Mouse (Mus musculus): Measurements from ENCODE around the gene Map3k5. TPM values are rescaled to one million over a fixed set of nuclear protein-coding genes. Genes with fewer than 3 reads are reported as not detected.

The Map3k5 gene
- total RNA-seq, 2 experiments from 2014 or later: 4.9 to 9.5 TPM

DNA sequence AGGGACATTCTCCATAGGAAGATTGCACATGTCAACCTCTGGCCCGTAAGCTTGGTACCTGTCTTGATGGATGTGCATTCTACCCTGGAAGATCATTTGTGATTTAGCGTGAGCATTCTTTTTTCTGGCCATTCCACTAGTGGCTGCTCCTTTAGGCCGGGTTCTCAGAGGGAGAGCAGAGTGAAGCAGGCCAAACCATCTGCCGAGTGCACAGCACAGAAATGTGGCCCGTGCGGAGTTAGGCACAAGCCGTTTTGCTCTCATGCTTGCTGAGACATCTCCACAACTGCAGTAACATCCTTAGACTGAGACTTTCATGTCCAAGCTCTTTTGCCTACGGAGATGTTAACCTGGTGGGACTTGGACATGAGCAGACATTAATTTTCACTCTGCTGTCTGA lies 107.8 kb downstream of the Map3k5 start:
- no peak for DNase-seq (ENCODE audit: low spot score in 2 of 2)

DNA sequence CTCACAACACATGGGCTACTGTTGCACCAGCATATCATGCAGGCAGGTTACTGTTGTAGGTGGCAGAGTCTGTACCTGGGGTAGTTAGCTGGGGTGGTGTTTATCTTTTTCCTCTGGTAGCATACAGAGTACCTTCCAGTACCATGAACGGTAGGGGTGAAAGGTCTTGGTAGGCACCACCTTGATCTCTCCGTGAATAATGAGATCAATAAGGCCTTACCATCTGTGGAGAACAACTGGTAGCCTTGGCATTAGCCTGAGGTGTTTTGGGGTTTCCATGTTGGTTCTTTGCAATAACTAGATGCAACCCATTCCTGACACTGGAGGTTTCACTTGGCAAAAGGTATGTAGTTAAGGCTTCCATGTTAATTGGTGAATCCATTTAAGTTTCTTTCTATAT lies 109.8 kb downstream of the Map3k5 start:
- no peak for DNase-seq (ENCODE audit: low spot score in 2 of 2)

DNA sequence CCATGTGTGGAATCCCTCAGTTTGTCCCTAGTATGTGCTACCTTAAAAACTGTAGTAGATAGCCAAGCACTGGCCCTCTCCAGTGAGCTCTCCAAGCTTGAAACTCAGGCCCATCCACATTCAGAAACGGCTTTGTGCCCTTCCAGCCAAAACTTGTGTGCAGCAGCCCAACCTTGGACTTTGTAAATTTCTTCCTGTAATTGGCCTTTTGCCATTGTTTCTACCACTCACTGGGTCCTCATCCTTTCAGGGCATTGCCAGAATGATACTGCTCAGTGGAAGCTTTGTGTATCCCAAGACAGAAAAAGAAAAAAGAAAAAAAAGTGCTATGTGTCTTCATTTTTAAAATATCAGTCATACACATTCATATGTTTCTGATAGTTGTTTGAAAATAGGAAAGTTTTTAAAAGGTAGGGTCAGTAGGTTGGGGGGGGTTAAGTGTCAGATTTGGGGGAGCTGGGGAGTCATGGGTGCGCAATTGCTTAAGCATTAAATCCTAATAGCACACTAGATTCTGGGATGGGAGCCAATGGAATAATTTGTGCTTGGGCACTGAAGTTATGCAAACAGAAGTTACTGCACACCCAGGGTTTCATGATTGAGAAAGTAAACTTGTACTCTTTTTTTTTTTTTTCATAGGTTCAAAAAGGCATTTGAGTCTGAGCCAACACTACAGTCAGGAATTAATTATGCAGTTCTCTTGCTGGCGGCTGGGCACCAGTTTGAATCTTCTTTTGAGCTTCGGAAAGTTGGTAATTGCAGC lies 111.6 kb downstream of the Map3k5 start:
- DNase-seq (ENCODE audit: low spot score in 2 of 2): no peak

DNA sequence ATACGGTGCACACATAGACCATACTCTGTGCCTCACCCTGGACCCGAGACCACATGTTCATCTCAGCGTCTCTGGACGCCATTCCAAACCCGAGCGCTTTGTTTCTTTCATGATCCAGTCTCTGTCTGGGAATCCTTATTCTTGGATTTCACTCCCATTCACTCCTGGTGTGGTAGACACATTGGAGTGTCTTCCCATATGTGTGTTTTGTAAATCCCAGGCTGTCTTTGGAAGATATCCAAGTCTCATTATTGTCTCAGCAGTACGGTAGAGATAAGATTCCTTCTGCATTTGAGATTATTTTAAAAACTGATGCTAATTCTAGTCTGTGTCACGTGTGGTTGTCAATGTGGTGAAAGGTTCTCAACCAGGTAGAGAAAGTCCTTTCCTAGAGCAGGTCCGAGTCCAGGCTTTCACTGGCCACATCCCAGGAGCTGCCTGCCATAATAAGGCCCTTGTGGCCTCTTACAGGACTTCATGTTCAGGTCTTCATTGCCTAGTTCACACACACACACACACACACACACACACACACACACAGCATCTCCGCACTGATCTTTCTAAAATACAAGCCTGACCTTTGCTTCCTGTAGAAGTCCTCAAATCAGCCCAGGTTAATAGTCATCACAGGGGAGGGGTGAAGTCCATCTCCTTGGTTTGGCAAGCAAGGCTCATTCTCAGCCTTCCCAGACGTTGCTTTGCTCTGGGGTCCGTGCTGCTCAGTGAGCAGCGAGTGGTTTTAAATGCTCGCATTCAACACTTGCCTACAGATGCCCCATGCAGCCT lies 122.8 kb downstream of the Map3k5 start:
- no peak for DNase-seq (ENCODE audit: low spot score in 2 of 2)

DNA sequence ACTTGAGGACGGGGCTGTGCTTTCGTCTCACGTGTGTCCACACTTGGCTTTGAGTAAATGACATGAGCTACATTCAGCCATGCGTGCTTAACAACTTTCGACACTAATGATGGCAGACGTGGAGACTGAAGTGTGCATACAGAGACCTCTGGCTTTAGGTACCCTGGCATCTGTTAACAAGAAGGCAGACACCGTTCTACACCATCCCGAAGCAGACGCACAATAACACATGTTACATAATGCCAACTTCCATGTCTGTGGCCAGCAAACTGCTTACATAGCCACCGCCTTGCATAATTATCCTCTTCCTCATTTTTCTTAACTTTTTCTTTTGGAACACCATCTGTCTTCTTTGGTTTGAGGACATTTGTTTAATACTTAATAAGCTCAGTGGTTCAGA lies 123.8 kb downstream of the Map3k5 start:
- no peak for DNase-seq (ENCODE audit: low spot score in 2 of 2)

DNA sequence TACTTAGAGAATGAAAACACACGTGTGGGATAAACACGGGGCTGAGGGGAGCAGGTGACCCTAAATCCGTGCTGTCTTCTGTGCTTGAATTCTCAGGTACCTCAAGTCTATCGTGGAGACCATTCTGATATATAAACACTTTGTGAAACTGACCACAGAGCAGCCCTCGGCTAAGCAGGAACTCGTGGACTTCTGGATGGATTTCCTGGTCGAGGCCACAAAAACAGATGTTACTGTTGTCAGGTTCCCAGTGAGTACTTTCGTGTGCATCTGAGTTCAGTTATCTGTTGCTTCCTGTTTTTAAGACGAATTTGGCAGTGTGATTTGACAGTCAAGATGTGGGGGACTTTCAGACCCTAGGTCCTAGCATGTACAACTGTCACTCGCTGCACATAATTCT lies 124.6 kb downstream of the Map3k5 start:
- no peak for DNase-seq (ENCODE audit: low spot score in 2 of 2)

DNA sequence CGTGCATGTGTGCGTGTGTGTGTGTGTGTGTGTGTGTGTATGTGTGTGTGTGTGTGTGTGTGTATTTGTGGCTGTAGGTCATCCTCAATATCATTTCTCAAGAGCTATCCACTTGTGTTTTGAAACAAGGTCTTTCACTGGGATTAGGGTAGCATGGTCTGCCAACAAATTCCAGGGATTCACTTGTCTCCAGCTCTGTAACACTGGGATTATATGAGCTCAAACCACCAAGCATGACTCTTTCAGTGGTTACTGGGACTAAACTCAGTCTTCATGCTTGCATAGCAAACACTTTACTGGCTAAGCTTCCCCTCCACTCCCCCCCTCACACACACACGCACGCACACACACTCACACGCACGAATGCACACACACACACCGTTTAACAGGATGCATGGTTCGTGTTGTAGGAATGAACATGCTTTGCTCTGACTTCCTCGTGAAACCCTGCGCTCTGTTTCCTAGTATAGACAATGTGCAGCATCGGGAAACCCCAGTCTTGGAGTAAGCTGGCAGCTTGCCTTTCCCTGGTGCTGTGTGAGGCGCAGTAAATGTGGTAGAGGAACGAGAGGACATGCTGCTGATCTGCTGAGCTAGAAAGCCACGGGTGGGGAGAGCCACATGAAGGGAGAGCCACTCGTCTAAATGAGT lies 126.2 kb downstream of the Map3k5 start:
- DNase-seq (ENCODE audit: low spot score in 2 of 2): peak in 1 of 2 experiments; percentile 27

DNA sequence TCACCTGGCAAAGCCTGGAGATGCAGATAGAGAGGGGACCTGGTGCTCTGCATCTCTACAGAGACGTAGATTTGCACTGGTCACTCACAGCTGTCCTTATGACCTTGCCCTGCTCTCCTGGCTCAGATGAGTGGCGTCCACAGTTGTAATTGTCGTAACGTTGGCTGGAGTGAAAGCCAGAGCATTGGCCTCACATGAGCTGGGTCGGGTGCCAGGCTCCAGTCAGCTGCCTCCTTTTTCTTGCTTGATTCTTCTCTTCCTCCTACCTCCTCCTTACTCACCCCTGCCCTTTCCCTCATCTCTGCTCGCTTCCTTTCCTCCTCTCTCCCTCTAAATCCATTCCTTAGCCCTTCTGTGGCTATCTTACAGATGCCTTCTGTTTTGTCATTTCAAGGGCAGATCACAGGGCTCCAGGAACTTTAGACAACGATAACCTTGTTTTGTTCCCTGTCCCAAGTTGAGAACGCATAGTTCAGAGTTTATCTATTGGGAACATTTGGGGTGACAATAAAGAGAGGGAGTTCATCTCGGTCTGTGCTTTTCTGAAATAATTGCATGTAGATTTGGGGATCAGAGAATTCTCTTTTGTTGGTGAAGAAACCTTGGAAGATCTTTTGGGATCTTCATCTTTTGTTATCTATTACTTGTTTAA lies 130.4 kb downstream of the Map3k5 start:
- DNase-seq (ENCODE audit: low spot score in 2 of 2): no peak

DNA sequence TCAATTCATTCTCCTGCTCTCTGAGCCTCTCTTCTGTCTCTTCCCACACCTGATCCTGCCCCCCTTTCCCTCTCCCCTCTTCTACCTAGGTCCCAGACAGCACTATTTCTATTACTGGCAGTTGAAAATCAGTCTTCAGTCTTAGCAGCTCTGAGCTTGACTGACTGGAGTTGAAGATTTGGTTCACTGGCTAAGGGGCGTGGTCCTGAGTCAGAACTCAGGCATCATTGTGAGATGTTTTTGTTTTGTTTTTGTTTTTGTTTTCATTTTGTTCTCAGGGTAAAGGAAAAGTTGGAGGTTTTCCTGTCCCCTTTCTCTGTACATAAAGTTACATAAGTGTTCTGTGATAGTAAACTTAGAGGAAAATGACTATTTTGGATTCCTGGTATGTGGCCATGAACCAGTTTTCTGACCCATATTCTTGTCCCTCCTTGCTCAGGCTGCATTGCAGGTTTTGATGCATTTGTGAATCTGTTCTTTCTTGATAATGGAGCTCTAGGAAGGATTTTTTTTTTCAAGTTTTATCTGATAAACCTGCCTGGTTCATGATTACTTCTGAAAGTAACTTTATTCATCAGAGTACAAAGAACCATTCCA lies 131.9 kb downstream of the Map3k5 start:
- no peak for DNase-seq (ENCODE audit: low spot score in 2 of 2)

DNA sequence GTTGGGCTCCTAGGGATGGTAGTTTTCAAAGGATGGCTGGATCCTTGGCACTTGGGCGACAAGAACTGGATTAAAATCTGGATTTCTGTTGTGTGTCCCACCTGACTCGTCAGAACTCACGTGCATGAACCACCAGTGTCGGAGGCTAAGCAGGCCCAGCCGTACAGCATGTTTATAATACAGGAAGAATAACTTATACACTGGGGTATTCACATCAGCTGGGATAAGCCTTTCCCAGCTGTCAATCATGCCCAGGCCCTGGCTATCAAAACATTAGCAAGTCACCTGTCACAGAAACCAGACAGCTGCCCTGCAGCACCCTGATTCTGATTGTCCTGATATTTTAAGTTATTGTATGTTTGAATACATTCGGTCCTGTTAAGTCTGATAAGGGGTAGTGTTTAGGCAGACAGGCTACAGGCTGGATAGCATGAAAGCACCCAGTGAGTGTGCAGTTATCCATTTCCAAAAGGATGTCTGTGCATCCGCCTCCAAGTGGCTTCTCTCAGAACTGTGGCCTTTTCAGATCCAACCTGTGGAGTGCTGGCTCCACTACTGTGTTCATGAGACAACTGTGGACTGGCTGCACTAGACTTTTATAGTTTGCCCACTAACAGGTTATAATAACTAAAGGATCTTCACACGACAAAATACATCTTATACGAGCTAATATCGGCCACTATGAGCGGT lies 135.6 kb downstream of the Map3k5 start:
- DNase-seq (ENCODE audit: low spot score in 2 of 2): no peak

DNA sequence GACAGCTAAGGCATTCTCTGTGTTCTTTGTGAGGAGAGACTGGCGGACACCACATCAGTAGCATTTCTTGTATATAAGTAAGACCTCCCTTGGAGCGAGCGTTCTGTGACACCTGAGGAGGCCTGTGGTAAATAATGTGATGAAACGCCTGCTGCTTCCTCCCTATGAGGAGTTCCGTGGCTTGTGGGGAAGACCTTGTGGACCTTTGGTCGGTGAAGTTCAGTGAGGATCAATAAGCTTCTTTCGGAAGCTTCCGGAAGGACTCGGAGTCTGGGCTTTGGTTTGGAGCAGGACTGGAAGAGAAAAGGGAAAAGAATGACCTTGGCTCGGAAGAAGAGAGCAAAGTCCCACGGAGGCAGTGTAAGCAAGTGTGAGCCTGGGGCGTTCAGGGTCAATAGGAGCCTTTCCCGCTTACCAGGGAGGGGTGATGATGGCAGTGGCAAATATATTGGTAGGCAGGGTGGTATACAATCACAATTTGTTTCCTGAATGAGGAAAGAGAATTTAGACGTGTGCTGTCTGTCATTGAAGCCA lies 136.4 kb downstream of the Map3k5 start:
- DNase-seq (ENCODE audit: low spot score in 2 of 2): no peak

DNA sequence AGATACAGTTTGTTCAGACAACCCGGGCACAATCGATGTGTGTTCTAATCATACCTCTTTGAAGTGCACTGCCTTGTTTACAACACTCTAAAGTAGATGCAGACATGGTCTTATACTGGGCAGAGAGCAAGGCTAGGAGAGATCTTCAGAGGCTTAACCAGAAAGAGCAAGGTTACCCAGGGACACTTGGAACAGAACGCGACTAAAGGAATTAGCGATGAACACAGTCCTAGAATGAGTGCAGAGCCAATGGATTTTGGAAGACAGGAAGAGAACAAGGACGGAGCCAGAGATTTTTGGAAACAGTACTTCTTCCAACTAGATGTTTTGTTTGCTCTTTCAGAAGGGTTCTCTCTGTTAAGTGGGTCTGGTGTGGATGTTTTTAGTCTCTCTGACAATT lies 137.4 kb downstream of the Map3k5 start:
- DNase-seq (ENCODE audit: low spot score in 2 of 2): no peak

DNA sequence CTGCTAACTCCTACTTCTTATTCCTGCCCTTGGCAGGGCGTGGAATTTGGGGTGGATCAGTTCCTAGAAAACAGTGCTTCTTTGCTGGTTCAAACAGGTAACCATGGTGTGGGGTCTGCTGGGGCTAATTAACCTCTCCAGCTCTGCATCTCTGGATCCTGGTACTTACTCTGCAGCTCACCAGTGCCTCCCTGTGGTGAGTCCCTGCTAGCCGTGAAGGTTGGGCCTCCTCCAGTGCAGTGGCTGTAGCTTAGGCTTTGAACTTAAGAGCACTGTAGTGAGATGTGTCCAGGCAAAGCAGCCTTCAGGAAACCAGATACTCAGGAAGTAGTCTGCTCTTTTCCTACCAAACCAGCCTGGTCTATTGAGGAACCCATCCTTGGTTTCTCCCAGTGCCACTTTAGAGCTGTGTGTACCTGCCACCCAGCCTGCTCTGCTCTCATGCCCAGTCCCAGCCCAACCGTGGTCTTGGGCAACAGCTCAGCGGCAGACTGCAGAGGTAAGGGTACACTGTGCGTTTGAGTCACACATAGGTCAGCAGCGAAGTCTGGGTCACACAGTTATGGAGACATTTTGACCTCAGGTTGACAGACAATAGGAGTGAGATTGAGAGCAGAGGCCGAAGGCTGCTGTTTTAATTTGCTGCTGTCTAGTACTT lies 139.1 kb downstream of the Map3k5 start:
- DNase-seq (ENCODE audit: low spot score in 2 of 2): peak; percentile 32 to 63

DNA sequence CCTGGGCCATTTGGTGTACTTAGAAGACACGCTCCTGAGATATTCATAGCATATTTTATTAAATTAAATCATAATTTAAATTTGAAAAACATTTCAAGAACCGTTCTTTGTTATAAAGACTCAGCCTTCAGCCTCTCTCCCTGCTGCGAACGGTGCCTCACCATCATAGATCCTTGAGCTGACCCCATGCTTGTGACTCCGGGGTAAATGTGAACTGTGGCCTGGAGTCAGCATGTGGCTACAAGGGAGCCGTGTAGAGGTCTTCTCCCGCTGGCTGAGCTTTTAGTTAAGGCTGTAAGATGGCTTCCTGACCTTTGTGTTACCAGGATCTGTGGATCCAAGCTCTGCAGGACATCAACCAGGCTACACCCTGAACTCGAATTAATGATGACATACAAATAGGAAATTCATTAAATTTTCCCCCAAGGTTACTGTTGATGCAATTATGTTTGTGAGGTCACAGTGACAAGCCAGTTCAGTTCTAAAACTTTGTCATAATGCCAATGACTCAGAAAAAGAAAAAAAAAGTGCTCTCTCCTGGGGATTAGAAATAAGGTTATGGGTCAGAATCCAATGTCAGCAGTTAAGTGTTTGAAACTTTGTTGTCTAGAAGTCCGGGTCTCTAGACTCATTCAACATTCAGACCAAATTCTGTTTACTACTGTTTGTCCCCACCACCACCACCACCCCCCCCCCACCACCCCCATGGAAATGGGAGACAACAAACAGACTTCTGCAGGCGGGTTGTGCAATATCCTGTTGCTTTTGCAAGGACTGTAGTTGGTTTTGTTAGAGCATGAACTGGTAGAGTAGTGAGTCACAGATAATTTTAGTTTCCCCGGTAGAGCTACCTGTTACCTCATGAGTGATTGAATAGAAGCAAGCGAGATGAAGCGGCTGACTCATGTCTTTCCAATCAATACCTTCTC lies 142.5 kb downstream of the Map3k5 start:
- DNase-seq (ENCODE audit: low spot score in 2 of 2): no peak

DNA sequence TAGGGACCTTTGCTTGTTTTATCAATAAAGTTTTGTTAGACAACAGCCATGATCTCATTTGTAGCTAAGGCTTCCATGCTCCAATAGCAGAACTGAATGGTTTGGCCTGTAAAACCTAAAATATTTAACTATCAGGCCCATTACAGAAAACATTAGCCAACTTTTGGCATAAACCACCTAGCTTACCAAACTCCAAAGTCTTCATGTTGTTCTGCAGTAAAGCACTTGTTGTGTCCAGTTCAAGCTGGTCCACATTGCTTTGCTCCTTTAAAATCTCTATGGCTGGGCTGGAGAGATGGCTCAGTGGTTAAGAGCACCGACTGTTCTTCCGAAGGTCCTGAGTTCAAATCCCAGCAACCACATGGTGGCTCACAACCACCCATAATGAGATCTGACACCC lies 144.1 kb downstream of the Map3k5 start:
- DNase-seq (ENCODE audit: low spot score in 2 of 2): no peak

DNA sequence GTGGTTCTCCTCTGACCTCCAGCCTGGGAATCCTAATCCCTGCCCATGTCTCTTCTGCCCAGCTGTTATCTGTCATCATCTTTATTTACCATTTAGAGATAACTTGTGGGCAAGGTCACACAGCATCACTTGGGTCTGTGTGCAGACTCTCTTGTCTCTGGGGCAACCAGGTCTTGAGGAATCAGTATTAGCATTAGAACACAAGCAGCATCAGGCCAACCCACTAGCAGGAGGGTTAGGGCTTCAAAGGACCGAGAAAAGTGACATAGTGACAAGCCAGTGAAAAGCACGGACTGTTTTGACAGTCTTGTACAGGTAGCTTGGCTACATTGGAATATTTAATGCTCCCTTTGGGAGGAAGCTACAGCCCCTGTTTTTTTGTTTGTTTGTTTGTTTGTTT lies 153.6 kb downstream of the Map3k5 start:
- no peak for DNase-seq (ENCODE audit: low spot score in 2 of 2)

DNA sequence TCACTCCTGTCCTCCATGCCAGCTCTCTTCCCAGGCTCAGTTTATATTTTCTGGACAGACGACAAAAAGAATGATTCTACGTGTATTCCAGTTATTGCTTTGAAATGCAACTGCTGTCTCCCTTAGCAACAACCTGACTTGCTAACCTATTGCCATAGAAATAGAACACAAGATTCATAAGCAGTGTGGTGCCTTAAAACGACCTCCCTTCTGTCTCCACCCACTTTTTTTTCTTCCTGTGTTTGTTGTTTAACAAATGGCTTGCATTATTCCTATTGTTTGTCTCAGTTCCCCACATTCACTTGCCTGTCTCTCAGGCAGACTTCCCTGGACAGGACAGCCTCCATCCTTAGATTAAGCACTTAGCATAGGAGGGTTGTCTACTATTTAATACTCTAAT lies 154.8 kb downstream of the Map3k5 start:
- DNase-seq (ENCODE audit: low spot score in 2 of 2): no peak

DNA sequence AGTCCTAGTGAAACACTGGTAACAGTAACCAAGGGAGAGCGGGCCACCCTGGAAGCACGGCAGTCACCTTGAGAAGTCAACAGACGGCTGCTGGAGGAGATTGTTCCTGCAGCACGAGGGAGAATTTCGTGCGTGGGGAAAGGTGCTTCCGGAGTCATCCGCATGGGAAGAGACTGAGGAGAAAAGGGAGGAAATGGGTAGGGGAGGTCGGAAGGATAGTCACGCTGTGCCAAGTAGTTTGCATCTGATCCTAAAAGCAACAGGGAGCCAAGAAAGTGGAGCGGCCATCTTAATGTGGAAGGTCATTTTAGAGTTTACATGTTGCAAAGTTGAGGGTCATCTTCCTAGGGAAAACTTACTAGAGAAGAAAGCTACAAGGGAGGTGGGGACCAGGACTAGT lies 155.9 kb downstream of the Map3k5 start:
- no peak for DNase-seq (ENCODE audit: low spot score in 2 of 2)

DNA sequence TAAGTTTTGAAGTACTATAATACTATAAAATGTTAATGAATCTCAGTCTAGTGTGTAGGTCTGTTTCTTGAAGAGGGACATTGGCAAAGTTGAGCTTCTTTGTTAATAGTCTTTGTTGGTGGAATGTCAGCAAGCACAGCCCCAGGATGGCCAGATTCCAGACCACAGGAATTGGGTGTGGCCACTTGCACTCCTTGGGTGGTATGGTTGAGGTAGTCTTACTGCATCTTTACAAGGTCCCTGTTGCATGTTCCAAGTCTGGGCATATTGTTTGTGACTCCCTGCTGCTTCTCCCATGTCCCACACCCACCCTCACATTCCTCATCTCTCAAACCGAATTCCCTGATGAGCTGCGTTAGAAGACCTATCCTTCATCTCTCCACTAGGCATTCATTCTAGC lies 157.1 kb downstream of the Map3k5 start:
- DNase-seq (ENCODE audit: low spot score in 2 of 2): no peak

Measured in gastrocnemius, postnatal 4 days (tissue).